Mouse (Mus musculus) urinary bladder, postnatal 25 days (tissue): ENCODE results near the gene Fcho1.
"Not testable (repeated sequence)": the region's sequence is repeated elsewhere in the genome, so short reads cannot be mapped to it uniquely, and the experiment has no call there.

Source experiments
- DNase-seq: peaks from one replicate; pipeline ENCODE4 v3.0.0; 2022; ENCODE audit warnings: low spot score

The Fcho1 gene

DNA sequence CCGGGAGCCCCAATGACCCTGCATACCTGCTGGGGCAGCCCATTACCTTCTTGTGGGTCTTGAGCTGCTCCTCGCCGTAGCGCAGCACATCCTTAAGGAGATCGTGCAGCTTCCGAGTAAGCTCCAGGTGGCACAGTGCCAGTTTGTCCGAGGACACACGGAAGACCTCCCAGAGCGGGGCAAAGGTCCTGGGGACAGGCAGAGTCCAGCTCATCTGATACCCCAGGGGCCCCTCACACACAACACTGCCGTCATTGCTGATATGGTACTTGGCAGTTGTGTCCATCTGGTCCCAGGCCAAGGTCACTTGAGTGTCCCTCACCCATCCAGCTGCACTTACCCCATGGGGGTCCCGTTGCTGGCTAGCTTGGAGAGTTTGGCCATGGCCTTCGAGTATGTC lies 8.4 kb downstream of the Fcho1 start:
- DNase-seq: no peak

DNA sequence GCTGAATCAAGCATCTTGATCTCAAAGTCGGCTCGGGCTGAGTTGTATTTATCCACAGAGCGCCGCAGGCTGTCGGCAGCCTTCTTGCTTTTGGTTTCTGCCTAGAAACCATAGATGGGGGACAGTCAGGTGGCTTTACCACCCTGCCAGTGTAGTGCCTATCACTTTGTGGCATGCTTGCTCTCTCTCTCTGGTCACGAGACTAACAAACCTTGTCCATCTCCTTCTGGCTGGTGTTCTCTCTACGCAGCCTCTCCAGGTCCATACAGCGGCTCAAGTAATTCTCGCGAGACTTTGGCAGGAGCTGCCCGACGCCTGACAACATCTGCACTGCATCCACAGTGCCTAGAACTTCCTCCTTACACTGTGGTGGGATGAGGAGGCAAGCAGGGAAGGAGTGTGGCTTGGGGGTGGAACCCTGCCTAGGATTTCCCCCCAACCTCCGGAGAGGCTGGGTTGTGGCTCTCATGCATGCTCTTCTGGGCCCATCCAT lies 8.9 kb downstream of the Fcho1 start:
- DNase-seq: no peak

DNA sequence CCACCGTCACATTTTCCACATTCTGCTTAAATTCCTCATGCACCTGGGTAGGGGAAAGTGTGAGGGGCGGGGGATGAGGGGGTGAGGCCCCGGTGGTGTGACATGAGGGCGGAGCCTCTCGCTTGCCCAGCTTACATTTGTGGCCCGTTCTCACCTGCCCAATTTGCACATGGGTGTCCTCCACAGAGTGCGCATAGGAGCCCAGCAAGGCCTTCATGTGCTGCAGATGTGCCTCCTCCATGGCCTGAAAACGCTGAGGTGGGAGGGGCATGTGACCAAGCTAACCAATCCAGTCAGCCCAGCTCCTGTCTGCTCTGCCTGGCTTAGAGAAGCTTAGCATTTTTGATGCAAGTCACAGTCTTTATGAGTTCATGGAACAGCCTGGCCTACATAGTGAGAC lies 10.0 kb downstream of the Fcho1 start:
- no peak for DNase-seq

DNA sequence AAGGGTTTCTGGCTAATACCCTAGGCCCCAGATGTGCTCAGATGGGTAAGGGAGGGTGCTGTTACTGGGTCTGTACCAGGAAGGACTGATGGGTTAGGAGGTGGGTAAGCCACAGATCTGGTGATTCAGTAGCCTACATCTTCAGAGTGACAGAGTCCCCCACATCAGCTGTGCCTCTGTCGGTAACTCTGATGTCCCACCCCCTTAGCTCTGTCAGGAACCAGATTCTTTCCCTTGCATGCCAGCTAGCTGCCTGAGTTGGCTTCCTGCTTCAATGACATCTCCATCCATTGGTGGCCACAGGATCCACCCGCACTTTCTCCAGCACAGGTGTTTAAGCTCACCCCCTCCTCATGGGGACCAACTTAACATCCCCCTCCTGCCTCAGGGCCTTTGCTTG lies 13.9 kb downstream of the Fcho1 start:
- DNase-seq: no peak

DNA sequence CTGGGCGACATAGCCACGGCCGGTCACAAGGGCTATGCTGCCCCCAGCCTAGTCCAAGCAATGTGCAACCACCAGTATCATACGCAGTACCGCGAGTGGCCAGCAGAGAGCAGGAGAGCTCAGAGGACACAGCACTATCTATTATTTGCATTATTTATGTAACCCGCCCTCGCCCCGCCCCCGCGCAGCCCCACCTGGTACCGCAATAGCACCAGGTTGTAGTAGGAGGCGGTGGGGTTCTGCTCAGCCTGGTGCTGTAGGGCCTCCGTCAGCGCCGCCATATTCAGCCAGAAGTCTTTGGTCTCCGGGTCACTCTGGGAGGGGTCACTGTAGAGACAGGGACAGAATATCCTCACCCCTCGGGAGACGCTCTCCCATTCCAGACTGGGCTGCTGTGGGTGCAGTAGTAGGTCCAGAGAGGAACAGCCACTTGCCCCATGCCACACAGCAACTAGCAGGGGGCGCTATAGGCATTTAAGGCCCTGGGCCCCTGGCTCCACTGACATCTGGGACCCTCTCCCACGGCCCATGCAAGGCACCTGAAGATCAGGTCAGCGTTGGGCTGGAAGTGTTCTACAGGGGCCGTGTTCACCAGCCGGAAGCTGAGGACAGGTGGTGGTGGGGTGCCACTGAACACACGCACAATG lies 15.6 kb downstream of the Fcho1 start:
- peak; percentile 80 for DNase-seq

DNA sequence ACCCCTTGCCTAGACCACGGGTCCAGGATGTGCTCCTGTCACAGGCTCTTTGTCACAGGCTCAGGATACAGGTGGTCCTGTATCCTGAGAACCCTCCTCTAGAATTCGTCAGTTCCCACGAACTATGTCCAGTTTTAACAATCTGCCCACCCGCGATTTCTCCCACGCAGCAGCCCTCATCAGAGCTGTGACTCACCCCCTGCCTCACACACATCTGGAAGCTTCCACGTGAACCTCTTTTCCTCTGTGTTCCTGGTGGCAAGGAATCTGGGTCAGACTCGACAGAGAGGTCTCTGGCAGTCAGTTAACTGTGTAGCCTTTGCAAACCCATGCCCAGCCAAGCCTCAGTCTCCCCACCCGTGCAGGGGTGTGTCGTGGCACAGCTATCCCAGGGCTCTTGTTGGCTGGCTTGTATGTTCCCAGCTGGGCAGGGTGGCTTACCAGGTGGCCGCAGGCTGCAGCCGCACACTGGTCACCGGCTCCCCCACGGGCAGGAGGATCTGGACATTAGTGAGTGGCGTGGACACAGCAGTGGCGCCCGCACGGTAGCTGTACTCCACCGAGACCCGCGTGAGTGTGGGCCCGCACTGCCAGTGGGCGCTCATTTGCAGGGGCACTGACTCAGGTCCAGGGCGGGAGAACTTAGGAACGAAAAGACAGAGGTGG lies 16.2 kb downstream of the Fcho1 start:
- no peak for DNase-seq

DNA sequence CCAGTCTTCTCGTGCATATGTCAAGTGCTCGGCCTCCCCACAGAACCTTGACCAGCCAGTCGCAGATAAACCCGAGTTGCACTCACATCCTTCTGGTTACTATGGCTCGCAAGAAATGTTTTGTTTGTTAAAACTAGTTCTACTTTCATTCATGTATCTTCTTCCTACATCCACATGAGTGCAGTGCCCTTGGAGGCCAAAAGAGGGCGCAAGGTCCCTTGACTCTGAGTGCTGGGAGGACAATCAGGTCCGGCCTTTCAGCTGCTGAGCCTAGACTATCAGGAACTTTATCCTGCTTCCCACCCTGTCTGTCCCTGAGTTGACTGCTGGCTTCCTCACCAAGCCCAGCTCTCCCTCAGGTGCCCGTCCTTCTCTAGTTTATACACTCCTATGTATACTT lies 17.6 kb downstream of the Fcho1 start:
- no peak for DNase-seq

DNA sequence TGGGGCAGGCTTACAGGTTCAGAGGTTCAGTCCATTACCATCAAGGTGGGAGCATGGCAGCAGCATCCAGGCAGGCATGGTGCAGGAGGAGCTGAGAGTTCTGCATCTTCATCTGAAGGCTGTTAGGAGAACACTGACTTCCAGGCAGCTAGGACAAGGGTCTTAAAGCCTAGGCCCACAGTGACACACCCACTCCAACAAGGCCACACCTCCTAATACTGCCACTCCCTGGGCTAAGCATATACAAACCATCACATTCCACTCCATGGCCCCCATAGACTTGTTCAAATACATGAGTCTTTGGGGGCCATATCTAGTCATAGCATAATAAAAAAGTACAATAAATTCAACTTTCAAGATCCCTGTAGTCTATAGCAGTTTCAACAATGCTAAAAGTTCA lies 22.1 kb downstream of the Fcho1 start:
- not testable (repeated sequence) for DNase-seq

DNA sequence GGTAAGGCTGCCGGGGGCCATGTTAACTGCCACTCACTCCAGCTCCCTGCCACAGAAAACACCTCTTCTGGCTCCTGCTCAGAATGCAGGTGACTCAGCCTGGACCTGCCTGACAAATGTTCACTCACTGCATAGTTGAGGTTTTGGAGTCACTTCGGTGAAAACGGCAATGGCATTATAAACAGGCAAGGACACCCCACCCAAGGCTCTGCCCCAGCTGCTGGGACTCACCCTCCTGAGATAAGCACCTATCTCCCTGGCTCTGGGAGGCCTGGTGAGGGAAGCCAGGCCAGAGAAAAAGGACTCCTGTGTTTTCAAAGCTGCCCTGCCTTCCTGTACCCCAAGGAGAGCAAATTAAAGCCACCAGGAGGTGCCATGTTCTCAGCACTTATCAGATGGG lies 22.6 kb downstream of the Fcho1 start:
- no peak for DNase-seq

DNA sequence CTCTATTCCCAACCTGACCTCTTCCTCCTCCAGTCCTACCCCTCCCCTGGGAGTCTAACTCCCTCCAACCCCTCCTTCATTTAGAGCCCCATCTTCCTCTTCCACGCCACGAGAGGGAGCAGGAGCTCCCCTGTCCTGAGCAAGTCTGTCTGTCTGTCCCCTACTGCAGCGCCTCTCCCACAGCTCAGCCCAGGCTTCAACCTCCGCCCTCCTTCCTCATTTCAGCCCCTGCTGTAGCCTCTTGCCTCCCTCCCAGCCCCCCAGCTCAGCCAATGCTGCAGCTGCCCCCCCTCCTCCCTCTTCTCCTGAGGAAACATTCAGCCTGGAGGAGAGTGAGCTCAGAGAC lies 23.5 kb downstream of the Fcho1 start:
- DNase-seq: no peak

DNA sequence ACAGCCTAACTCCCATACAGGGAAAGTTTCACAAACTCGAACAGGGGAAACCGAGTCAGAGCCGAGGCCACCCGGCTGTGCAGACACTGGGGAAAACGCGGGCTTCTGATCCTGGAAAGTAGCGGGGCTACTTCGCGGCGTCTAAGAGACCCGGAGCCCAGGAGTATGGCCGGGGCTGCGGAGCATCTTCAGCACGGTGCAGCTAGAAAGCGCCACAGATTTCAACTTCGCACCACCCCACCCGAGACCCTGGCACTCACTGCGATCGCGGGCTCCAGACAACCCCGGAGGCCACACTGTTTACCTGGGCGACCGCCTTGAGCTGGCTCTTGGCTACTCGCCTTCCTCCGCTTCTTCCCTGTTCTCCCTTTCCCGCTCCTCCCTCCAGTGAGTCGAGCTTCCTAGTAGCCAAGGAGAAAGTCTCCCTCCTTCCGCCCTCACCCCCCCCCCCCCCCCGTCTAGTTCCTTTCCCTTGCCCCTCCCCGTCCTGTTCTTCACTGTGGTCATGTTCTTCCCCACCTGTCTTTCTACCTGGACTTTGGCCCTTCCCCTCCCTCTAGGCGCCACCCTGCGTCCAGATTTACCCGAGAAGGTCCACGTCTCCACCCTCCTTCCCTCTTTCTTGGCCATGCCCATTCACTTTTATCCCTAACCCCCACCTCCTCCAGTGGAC lies 24.0 kb downstream of the Fcho1 start, which contains the start of gene B3gnt3:
TSS of gene B3gnt3 (minus strand) at position 376 of the 673 bp plus-strand sequence.
- DNase-seq: no peak

DNA sequence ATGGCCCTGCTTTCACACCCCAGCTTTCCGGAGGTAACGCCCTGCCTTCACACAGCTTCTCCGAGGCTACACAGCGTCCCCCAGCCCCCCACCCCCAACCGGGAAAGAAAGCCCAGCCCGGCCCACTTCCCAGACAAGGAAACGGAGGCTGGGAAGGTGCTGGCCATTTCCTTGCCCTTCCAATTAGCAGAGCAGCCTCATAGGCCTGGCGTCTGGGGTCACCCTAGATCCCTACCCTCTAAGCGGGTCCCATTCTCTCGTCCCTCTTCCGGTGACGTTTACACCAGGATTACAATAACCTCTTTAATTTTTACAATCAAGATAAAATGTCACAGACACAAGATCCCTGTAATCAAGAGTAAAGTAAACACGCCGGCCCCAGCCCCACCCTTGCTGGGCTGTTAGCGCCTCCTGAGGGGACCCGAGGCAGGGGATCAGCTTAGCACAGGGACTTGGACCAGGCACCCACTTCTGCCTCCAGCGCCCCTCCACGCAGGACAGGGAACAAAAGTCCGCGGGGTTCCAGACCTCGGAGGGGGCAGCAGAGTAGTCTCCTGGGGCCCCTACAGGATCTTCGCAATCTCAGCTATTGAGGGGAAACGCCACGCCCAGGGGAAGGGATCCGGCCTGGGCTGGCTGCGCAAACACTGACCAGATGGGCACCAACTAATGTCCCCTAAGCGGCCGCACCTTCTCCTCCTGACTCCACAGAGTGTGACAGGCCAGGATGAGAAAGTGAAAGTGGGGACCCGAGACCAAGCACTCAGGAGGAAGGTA lies 24.8 kb downstream of the Fcho1 start:
- no peak for DNase-seq

DNA sequence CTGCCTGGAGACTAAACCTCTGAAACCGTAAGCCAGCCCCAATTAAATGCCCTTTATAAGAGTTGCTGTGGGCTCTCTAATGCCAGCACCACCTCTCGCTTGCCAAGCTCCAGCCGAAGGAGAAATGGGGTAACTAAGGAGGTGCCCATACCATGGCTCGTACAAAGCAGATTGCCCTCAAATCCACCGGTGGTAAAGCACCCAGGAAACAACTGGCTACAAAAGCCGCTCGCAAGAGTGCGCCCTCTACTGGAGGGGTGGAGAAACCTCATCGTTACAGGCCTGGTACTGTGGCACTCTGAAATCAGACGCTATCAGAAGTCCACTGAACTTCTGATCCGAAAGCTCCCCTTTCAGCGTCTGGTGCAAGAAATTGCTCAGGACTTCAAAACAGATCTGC lies 30.1 kb downstream of the Fcho1 start:
- DNase-seq: not testable (repeated sequence)

DNA sequence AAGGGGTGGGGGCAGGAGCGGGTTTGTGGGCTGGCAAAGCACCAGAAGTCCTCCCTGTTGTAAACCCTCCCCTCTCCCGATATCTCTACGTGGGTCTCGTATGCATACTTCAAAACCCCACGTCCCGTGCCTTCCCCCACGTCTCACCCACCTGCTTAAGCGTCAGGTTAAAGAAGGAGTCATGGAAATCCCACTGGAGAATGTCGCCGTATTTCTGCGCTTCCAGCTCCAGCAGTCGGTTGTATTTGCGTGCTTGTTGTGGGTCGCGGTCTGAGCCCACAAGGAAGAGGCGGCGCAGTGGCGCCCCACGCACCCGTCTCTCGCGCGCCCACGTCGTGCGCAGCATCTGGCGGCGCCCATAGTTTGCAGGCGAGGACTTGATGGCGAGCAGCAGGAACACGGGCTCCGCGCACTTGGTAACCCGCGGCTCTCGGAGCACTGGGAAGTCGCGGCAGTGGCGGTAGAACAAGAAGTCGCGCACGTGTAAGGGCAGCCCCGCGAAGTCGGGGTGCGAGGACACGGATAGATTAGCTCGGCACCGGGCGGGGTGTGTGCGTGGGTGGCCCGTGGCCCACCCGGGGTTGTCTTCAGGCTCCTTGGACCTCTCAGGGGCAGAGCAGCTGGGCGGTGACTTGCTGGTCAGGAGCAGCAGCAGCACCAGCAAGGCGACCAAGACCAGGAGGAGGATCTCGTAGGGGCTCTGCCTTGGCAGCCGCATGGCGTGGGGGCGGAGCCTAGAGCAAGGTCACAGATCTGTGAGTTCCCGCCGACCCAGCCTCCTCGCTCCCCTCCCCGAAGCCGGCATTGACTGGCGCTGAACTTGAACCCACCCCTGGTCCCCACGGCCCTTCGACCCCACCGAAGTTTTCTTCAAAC lies 32.1 kb downstream of the Fcho1 start:
- DNase-seq: no peak

DNA sequence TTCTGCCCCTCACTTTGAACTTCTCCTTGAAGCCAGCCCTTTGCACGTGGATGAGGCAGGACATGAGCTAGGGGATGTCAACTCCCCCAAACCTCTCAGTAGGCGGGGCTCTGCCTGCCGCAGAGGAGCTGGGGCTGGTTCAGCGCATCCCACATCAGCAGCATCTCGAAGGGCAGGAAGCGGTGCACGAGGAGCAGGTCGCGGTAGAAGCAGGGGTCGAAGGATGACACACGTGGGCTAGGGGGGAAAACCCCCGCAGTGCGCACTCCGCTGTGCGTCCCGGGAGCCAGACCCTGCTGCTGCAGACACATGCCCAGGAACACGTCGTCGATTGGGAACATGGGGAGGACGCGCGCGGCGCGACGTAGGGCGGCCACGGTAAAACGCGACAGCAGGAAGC lies 33.0 kb downstream of the Fcho1 start:
- DNase-seq: no peak

DNA sequence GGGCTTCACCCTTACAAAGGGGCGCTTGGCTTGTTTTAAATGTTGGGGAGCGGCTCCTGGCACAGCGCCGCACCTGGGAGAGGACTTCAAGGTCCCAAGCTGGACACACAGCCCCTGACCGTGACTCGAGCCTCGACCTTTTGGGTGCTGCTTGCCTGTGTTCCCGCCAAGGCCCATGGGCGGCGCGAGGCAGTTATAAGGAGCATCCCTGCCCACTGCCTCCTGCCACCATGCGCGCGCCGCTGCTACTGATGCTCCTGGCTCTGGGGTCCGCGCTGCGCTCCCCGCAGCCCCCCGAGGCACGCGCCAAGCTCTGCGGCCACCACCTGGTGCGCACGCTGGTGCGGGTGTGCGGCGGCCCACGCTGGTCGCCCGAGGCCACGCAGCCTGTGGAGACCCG lies 36.5 kb downstream of the Fcho1 start, which contains the start of gene Insl3:
TSS of gene Insl3 (plus strand) at position 187 of the 400 bp plus-strand sequence.
- no peak for DNase-seq

DNA sequence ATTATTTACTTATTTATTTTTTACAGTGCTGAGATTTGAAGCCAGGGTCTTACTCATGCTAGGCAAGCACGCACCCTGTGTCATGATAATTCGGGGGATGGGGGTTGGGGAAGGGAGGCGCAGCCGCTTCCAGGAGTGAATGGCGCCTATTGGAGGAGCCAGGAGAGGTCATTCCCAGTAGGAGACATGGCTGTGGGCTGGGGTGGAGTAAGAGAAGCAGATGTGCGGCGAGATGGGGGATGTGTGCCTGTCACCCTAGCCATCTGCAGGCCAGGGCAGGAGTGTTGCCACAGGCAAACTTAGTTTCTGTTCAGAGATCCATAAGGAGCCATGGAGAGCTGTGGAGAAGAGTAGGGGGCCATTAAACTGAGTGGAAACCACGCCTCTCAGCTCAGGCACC lies 37.9 kb downstream of the Fcho1 start:
- no peak for DNase-seq

DNA sequence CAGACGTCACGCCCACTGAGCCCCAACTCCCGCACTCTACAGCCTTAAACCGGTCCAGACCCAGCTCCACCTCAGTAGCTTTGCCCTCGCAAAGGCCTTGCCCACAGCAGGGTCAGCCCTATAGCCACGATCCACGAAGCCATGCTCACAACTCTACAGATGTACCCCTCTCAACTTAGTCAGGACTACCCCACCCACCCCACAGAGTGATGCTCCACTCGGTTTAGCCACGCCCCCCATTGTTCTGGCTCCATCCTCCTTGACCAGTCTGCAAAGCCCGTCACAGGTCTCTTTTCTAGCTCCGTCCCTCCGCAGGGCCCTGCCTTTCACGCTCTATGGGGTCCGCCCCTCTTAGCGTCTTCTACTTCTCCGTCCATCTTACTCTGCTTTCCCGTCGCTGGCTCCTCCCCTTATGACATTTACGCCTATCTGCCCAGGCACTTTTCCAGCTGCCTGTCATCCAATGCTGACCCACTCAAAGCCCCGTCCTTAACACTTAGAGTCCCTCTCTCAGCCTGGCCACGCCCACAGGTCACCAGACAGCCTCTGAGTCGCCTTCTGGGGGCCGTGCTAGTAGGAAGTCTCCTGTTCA lies 39.3 kb downstream of the Fcho1 start:
- no peak for DNase-seq

DNA sequence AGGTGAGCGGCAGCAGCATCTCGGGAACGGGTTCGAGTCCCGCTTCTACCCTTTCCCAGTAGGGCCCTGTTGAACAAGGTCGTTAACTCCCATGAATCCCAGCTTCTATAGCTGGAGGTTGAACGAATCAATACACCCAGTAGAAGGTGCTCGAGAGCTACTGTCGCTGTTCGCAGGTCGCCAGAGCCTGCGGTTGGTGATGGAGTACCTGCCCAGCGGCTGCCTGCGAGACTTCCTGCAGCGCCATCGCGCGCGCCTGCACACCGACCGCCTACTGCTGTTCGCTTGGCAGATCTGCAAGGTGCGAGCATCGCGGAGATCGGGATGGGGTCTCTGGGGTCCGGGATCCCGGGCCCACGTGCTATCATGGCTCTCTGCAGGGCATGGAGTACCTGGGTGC lies 39.9 kb downstream of the Fcho1 start:
- no peak for DNase-seq

DNA sequence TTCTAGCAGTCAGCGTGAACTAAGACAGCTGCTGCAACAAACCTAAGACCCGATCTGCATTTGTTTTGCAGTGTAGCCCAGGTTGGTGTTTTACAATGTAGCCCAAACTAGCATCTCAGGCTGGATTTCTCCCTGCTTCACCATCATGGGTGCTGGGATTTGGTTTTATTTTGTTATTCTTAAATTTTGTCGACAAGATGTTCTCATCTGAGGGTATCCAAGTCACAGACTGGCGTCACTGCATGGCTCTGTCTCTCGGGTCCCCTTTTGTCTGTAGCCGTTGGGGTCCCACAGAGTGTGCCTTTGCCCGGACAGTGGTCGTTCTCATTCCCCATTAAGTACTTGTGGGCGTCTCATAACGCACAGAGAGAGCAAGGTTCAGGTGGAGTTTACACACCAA lies 40.8 kb downstream of the Fcho1 start:
- DNase-seq: no peak

DNA sequence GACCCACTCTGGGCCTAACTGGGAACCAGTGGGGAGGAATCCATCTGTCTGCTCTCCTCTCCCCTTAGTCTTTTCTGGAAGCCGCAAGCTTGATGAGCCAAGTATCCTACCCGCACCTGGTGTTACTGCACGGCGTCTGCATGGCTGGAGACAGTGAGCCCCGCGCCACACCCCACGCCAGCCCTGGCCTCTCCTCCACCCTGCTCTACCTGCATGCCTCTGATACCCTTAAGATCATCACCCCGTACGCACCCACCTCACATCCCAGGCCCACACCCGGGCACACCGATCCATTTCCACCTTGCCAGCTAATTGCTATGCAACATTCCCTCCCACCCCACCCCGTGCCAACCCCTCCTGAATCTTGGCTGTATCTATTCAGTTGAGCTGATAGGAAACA lies 42.7 kb downstream of the Fcho1 start:
- DNase-seq: no peak
